Mouse (Mus musculus): ENCODE data around the gene D630039A03Rik.

DNA sequence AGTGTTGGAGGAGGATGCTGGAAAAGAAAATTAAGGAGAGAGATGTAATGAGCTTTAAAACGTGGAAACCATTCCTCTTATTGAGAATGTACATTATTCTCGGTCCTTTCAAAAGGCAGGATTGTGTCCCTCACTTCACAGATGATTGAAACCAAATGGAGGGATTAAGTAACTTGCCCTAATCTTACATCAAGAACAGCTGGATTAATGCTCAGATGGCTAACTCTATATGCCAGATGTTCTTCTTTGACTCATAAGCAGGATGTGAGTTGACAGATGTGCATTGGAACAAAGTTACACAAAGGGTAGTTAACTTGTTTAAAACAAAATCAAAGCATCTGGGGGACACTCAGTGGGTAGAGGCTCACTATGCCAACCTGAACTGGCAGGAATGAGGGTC is 9.4 kb downstream of the D630039A03Rik start:
- no peak for TF ChIP-seq CTCF (IDR thresholded peaks at IDR 0.05; ENCODE audit: extremely low read depth, insufficient read depth, insufficient read length, insufficient replicate concordance)
- TF ChIP-seq POLR2A (IDR thresholded peaks at IDR 0.05; ENCODE audit: low read depth, low read length), result no peak
